Mouse (Mus musculus) heart, postnatal 36 days (tissue): ENCODE measurements around the gene Pacrg. TPM values are rescaled to one million over a fixed set of nuclear protein-coding genes. Genes with fewer than 3 reads are reported as not detected.

Experiments used
- DNase-seq, 2 experiments: peaks; one replicate each; pipeline ENCODE4 v3.0.0; 2021 to 2022
- intact Hi-C: fragments of 180-260 bp; cut with DNase I; formaldehyde crosslinking; loops from one replicate; pipeline ENCODE4 v1.15.1; 2025
- total RNA-seq, 2 experiments: library from RNA; stranded (reverse); gene quantifications; 2 replicates each; pipeline ENCODE4 v1.2.3; 2021

Gene Pacrg
- total RNA-seq, 2 experiments from 2014 or later, result 0.87 to 1.6 TPM

DNA sequence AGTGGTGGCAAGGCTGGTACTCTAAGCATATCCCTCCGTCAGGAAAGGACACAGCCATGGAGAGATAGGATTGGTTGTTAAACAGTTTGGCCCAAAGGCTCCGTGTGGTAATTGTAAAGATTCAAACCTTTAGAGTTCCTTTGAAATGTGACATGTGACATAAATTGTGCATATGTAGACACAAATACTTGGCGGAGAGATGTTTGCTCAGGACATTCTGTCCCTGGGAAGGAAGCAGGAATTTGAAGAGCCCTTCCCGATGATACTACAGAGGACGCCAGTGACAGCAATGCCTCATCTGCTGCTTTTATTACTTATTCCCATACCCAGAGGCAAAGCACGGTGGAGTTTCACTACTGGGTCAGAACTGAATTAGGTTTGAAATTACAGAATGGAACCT lies 374.6 kb downstream of the Pacrg start:
- DNase-seq, result no peak
- intact Hi-C loops, result no loop called here

DNA sequence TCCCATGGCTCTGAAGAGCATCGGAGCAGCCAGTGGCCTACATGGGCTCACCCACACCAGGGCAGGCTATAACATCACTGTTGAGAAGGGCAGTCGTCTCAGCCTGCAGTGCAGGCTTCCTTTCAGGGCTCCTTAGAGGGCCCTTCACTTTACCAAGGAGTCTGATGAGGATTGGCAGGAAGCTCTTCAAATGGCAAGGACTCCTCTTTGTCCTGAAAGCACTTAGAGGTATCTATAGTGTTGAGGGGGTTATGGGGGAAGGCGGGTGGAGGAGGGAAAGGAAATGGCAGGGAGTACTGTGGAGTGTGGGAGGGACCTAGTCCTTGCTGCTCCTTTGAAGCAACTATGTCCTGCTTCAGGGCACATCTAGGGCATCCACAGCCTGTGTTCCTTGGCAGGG lies 375.4 kb downstream of the Pacrg start:
- intact Hi-C loops, result no loop called here

DNA sequence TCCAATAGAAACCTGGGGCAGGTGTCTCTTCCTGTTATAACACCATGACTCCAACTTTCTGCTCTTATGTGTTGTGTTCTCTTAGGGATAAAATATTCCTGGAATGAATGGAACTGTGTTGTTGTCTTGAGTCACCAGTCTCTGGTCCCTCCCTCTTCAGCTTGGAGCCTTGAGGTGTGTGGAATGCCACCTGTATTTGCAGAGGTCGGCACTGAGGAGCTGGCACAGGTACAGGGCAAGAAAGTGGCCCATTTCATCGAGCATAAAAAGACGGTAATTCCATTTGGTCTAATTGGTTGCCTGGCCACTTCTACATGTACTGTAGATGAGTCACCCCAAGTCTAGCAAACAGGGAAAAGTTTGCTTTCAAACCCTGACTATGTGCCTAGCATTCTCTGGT lies 376.5 kb downstream of the Pacrg start:
- intact Hi-C loops, result no loop called here
- no peak for DNase-seq

More for the DNA sequence above, 375.4 kb downstream of the Pacrg start:
- DNase-seq, result no peak

DNA sequence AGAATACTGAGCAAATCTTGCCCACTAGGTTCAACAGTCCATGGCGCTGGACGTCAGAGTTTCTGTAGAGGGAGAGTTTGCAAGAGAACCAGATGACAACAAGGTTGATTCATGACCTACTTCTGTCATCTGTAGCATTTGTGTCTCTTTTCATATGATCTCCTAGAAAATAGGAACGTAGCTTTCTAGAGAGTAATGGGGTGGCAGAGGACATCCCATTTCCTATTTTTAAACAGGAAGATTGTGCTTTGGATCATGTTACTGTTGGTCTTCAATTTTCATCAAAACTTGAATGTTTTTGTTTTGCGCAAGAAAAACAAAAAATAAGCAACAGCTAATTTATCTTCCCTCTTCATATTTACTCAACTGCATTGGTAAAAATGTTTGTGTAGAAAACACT lies 379.2 kb downstream of the Pacrg start:
- no peak for DNase-seq

DNA sequence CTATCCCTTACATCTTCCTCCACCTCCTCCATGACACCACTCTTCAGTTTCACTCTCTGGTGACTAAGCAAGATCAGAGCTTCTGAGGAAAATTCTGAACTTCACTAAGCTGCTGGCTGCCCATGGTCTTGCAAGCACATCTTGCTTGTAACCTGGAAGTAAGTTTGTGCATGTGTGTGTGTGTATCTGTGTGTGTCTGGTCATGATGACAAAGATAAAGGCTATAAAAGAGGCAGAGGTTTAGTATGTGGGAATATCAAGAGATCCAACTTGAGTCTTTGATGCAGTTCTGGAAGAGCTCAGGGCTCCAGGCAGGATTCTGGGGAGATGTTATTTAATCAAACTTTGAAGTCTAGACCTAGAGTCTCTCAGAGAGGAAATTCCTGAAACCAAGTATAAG lies 381.4 kb downstream of the Pacrg start:
- no peak for DNase-seq
- intact Hi-C loops, result no loop called here

More for the DNA sequence above, 379.2 kb downstream of the Pacrg start:
- intact Hi-C loops, result no loop called here

DNA sequence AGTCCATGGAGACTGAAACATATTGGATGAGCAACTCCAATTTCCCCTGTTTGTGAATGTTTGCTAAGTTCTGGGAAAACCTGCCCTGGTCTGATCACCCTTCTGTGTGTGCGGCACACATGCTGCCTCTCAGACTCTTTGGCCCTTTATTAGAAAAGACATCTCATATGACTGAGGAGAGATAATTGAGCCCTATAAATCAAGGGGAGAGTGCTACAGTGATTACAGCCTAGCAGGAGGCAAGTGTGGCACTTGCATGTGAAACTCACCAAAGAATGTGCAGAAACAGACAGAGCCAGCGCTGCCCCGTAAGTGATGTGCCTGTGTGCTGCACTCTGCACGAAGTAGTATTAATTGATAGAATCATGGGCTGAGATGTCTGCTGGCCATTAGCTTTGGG lies 383.7 kb downstream of the Pacrg start:
- intact Hi-C loops, result no loop called here
- DNase-seq, result no peak

DNA sequence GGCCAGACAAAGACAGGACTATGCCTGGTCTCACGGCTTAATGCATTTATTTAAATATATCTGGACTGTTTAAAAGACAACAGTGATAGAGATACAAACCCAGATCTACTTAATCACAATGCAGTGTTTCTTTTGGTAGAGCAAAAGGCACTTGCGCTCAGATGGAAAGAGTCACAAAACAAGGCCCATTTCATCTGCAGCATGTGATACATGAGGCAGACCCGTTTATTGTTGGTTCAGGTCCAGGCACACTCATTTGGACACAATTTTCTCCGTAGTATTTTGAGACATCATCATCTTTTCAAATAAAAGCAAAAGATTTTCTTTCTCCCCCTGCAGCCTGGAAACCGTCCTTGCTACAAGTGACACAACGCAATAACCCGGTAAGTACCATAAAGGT lies 384.1 kb downstream of the Pacrg start:
- DNase-seq, result no peak
- intact Hi-C loops, result no loop called here

DNA sequence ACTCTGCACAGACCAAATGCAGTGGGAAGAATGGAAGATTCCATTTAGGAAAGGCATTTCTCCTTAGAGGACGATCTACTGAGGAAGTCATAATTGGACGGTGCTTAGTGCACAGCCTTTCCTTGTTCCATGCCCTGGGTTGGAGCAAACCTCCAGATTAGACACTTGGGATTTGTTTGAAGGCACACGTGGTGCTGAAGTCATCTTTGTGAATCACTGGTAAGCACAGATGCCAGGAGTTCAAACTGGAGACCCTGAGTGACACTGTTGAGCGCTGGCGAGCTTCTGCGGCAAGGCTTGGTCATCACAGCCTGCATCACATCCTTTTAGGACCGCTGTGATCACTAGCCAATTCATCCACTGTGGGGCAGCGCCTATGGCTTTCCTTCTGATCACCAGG lies 385.7 kb downstream of the Pacrg start:
- DNase-seq, result no peak
- intact Hi-C loops, result loop anchor here (5.0 kb wide), 2 partner anchors 33 to 82 kb away; no protein-coding TSS in a partner anchor

DNA sequence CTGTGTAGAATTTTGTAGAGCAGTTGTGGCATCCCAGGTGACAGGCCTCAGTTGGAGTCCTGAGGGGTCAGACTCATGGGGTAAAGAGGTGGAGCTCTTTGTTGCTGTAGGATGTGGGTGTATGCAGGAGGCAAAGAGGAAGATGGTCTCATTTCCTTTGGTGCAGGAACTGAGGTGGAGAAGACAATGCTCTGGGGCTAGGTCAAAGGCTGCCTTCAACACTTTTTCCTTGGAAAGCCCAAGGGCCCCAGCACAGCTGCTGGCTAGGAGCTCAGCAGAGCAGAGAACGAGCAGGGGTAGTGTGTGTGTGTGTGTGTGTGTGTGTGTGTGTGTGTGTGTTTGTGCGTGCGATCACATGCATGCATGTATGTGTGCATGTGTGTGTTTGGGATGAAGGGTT lies 387.3 kb downstream of the Pacrg start:
- intact Hi-C loops, result loop anchor here (5.0 kb wide), 2 partner anchors 34 to 80 kb away; no protein-coding TSS in a partner anchor
- DNase-seq, result no peak

DNA sequence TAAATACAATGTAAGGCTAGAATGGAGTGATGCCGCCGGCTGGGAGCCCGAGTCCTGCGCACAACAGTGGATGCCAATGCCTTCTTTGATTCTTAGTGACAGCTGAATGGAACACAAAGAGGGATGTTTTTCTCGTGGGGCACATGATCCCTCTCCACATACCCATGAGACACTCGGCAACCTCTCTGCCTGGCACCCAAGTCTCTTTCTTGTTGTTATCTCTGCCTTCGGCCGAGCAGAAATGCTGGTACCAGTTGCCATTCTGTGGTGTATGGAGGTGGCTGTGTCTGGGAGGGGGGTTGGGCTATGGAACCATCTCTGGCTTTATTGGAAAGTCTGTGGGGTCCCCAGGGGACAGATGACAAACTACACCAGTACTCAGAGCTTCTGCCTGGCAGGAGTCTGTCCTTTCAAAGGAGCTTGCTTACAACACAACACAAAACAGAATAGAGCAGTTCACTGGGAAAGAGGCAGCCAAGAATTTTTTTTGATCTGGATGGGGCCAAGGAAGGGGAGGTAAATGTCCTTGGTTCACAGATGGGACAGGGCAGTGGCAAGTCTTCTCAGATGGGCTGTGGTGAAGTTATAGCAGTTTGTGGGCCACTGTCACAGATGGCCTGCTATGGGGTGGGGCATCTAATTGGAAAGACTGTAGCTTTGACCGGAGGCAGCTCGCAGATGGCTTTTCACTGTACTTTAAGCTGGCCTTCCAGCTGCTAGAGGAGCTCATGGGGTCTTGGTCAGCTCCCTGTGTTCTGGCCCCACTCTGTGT lies 388.6 kb downstream of the Pacrg start:
- DNase-seq, result no peak
- intact Hi-C loops, result loop anchor here (2.0 to 5.0 kb wide), 3 partner anchors 36 to 79 kb away; no protein-coding TSS in a partner anchor

DNA sequence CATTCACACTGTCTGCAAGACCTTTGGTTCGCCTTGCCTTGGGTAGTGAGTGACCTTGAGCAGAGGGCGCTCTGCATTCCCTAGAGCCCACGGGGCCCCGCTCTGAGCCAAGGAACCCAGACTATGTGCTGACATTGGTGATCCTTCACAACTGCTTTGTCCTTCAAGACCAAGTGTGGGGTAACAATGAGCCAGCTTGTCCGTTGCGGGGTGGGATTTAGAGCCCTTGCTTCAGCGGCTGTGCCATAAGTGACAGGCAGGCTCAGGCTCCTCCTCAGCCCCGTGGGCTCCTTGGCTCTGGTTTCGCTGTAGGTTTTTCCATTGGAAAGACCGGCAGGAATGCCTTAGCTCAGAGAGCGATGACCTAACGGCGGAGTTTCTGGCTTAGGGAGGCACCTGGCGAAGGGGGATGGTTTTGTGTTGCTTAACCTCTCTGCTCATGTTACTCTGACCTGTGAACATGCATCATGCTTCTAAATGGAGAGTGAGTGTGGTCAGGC lies 390.3 kb downstream of the Pacrg start:
- intact Hi-C loops, result loop anchor here (2.0 to 5.0 kb wide), 3 partner anchors 37 to 78 kb away; no protein-coding TSS in a partner anchor
- peak; percentile 18 to 56 for DNase-seq

DNA sequence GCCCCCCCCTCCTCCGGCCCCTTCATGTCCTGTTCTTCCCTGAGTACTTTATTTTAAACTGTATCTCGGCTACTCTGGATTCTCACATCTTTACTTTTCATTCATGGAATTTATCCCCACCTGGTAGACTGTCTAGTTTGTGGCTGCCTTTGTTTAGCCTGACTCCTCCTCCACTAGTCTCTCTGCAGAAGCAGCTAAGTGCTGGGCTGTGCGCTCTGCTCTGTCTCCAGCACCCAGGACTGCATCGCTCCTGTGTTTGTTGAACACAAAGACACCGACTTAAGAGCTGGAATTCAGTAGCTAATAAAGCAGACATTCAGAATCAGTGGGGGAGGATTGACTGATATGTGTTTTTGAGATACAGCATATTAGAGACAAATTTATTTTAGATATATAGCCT lies 391.7 kb downstream of the Pacrg start:
- no peak for DNase-seq
- intact Hi-C loops, result no loop called here

DNA sequence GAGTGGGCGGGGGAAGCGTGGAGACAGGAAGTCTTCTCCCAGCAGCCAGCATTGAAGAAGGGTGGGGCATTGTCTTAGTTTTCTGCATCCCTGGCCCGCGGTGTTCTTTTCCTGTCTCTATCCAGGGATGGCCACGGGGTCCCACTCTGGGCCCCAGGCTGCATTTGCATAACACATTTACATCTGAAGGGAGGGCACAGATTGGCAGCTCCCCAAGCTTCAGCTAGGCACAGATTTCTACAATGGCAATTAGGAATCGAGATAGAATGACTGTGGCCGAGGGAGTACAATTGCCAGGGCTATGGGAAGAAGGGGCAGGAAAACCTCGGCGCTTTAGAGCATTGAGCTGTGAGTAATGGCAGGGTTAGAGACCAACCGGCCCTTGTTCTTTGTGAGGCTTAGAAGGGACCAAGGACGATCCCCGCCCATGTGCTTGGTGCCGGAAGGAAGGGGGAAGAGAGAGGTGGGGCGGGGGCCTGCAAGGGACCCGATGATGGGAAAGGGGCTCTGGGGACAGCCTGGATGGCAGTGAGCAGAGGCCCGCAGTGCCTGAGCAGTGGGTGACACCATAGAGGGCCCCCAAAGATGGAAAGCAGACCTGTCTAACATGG lies 398.5 kb downstream of the Pacrg start:
- intact Hi-C loops, result no loop called here
- no peak for DNase-seq

DNA sequence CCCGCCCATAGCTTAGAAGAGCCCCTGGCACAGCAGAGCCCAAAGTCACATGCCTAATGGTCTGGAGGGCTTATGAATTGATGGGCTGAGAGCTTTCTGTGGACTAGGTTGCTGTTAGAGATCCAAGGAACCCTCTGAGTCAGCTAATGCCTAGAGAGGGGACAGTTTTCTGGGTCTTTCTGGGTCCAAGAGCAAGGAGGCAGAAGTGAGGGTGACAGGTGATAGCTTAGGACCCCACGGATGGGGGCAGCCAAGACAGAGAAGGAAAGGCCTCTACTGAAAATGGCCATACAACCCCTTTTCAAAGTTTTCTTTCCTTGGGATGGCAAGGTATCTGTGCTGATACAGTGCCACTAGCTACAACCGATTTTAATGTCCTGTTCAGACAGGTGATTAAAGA lies 399.1 kb downstream of the Pacrg start:
- intact Hi-C loops, result no loop called here
- no peak for DNase-seq

DNA sequence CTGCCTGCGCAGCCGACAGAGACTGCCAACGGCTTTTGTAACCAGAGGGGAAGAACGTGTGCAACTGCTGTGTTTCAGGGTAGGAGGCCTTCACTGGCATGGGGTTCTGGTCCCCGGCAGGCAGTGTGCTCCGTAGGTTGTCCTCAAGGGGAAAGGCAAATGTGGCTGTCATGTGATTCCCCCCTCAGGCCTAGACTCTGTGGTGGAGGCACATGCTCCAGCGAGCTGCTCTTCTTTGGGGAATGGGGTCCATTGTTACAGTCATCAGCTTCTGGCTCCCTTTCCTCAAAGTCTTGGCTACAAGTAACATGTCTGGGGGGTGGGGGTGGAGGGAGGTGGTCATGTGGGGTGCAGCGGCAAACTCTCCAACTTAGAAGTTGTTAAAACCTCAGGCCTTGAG lies 400.3 kb downstream of the Pacrg start:
- intact Hi-C loops, result no loop called here
- DNase-seq, result no peak

DNA sequence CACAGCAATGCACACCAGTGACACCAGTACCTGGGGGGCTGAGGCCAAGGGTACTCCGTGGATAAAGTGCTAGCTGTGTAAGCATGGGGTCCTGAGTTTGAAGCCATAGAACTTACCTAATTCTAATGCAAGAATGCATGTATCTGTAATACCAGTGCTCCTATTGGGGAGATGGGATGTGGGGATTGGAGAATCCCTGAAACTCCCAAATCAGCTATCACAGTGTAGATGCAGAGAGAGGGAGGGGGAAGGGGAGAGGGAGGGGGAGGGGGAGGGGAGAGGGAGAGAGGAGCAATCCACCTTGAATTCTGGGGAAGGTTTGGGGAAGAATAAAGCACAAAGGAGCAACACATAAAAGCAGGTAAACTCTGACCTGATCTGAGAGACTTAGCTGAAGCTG lies 405.2 kb downstream of the Pacrg start:
- DNase-seq, result no peak
- intact Hi-C loops, result no loop called here

DNA sequence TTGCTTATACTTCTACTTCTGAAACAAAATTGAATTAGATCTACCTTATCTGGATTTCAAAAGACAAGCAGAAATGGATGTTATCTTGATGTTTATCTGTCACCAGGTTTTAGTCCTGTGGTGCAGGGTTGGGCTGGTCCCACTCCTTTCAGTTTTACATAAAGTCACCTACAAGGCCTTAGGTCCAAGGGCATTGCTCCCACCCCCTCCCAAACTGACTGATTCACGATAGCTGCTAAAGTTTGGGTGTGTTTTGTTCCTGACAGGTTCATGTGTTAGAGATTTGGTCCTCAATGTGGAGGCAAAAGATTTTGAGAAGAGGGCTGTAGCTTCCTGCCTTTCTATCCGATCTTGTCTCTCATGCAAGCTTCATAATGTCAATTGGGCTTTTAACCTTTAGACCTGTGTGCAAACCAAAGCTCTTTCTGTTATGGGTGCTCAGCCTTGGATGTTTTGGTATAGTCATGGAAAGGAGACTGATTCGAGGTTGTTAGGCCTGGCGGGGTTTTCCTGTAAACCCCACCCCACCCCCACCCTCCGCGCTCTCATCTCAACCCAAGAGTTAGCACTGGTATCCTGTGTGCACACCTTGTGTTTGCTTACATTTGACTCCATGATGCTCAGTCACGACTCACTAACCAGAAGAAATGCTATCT lies 407.5 kb downstream of the Pacrg start:
- intact Hi-C loops, result no loop called here

DNA sequence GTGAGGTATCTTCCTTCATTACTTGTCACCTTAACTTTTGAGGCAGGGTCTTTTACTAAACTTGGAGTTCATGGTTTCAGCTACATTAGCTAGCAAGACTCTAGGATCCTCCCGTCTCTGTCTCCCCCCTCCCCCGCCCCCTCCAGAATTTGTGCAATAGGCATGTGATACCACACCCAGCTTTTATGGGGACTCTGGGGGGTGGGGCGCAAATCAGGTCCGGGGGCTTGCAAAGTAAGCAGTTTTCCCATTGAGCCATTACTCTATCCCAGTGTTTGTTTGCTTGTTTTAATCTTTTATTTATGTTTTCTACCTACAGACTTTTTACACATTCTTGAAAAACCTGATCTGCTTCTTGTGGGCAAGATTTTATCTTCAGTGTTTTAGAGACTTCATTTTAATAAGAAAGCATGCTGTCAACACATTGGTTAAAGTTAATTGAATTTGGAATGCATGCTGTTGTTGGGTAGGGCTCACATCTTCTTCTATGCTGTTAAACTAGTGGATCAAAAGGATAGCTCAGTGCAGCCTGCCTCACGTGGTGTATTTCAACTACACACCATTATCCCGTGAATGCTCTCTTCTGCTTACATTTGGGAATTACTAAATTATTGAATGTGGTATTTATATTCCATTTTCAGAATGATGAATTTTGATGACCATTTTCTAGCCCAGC lies 408.1 kb downstream of the Pacrg start:
- intact Hi-C loops, result no loop called here

More for the DNA sequence above, 407.5 kb downstream of the Pacrg start:
- DNase-seq, result no peak

DNA sequence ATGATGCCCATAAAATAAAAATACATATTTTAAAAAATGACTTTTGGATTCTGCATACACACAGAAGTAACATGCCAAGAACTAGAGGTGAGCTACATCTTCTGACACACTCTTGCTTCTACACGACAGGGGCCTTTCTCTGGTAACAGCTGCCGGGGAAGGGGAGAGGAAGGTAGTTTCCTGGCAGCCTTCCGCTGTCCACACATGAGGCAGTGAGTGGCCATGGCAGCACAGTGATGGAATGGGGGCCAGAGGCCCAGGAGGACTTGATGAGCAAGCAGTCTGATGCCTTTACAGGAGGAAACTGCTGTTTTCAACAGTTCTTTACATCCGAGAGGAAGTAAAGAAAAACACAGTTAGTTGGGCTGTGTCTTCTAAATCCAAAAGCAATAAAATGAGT lies 409.3 kb downstream of the Pacrg start:
- intact Hi-C loops, result no loop called here
- no peak for DNase-seq

More for the DNA sequence above, 408.1 kb downstream of the Pacrg start:
- DNase-seq, result no peak

DNA sequence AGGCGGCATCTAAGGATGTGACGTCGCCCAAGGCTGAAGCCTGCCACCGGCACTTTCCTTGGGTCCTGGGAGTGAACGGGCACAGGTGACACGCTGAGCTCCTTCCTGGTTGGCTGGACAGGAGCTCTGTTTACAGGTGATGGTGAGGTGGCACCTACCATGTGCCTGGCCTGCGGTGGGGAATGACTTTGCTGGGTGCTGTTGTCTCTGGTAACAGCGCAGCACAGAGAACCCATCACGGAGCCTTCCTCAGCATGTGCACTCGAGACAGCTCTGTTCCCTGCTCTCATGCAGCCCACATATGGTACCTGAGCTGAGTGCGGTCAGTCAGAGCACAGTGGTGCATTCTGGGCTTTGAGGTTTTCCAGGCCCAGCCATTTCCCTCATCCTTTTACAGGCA lies 410.7 kb downstream of the Pacrg start:
- intact Hi-C loops, result no loop called here
- no peak for DNase-seq

DNA sequence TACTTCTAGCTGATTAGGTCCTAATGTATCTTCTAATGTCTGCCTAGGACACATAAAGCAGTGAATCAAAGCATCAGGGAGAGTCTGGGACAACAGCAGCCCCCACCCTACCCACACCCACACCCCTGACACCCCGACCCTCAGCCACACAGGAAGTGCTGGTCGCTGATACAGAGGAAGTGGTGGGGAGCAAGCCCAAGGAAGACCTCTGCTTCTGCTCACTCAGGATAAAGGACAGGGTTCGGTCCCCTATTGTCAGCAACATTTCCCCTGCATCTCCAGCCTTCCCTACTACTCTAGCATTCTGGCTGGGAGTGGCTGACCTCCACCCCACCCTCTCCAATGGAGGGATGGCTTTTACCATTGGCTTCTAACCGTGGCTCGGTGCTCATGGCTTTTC lies 414.8 kb downstream of the Pacrg start:
- no peak for DNase-seq
- intact Hi-C loops, result no loop called here
